Mouse (Mus musculus): ENCODE data around the gene Asap2.

Gene Asap2

GRCm38 (mm10) chr12:21264970-21265369, 274.7 kb downstream of the Asap2 start:
- no peak for DNase-seq (ENCODE audit: low read depth)

GRCm38 (mm10) chr12:21265501-21265900, 275.2 kb downstream of the Asap2 start:
- no peak for DNase-seq (ENCODE audit: low read depth)

GRCm38 (mm10) chr12:21265946-21266783, 275.9 kb downstream of the Asap2 start:
- peak; percentile 78 for DNase-seq (ENCODE audit: low read depth)

- DNase-seq (ENCODE audit: low read depth): no peak
Observed at GRCm38 (mm10) chr12:21266784-21267098, 276.5 kb downstream of the Asap2 start.

- DNase-seq (ENCODE audit: low read depth): no peak
Observed at GRCm38 (mm10) chr12:21268083-21268616, 277.9 kb downstream of the Asap2 start.

- DNase-seq (ENCODE audit: low read depth): peak; percentile 25
Observed at GRCm38 (mm10) chr12:21274446-21274845, 284.2 kb downstream of the Asap2 start.

- no peak for DNase-seq (ENCODE audit: low read depth)
Observed at GRCm38 (mm10) chr12:21277352-21277864, 287.1 kb downstream of the Asap2 start.

GRCm38 (mm10) chr12:21284761-21285441, 294.6 kb downstream of the Asap2 start, which contains the start of gene Cpsf3:
Cpsf3 (plus strand) TSS chr12:21285391.
- peak; percentile 27 for DNase-seq (ENCODE audit: low read depth)

- DNase-seq (ENCODE audit: low read depth): no peak
Observed at GRCm38 (mm10) chr12:21285508-21286242, 295.4 kb downstream of the Asap2 start.

- peak; percentile 99 for DNase-seq (ENCODE audit: low read depth)
Observed at GRCm38 (mm10) chr12:21286243-21286622, 296.0 kb downstream of the Asap2 start, which contains the start of gene Itgb1bp1. Itgb1bp1 (minus strand) TSS chr12:21286284.

GRCm38 (mm10) chr12:21286712-21287650, 296.7 kb downstream of the Asap2 start:
- DNase-seq (ENCODE audit: low read depth): peak; percentile 50

GRCm38 (mm10) chr12:21288716-21289395, 298.6 kb downstream of the Asap2 start:
- no peak for DNase-seq (ENCODE audit: low read depth)

GRCm38 (mm10) chr12:21289651-21290050, 299.4 kb downstream of the Asap2 start:
- no peak for DNase-seq (ENCODE audit: low read depth)

- no peak for DNase-seq (ENCODE audit: low read depth)
Observed at GRCm38 (mm10) chr12:21298856-21299255, 308.6 kb downstream of the Asap2 start.

GRCm38 (mm10) chr12:21301324-21301723, 311.1 kb downstream of the Asap2 start:
- DNase-seq (ENCODE audit: low read depth): no peak

GRCm38 (mm10) chr12:21301932-21302331, 311.7 kb downstream of the Asap2 start:
- DNase-seq (ENCODE audit: low read depth): no peak

GRCm38 (mm10) chr12:21302361-21302783, 312.1 kb downstream of the Asap2 start:
- DNase-seq (ENCODE audit: low read depth): no peak

- DNase-seq (ENCODE audit: low read depth): no peak
Observed at GRCm38 (mm10) chr12:21305741-21306140, 315.5 kb downstream of the Asap2 start.

- DNase-seq (ENCODE audit: low read depth): no peak
Observed at GRCm38 (mm10) chr12:21306721-21307120, 316.5 kb downstream of the Asap2 start.

GRCm38 (mm10) chr12:21312201-21312600, 321.9 kb downstream of the Asap2 start:
- DNase-seq (ENCODE audit: low read depth): no peak

Measured in NIH3T3 (cell line).